Mouse (Mus musculus) erythroid progenitor cell, adult 5-6 weeks (primary cell): Measurements from ENCODE around the gene Vps13d. TPM values are rescaled to one million over a fixed set of nuclear protein-coding genes. Genes with fewer than 3 reads are reported as not detected.

Experiments used
- ATAC-seq: replicated peaks from 2 replicates; pipeline ENCODE4 v1.8.0; 2016; ENCODE audit warnings: moderate number of reproducible peaks, mild to moderate bottlenecking, moderate TSS enrichment, inconsistent platforms; ENCODE audit not compliant: poor library complexity, low FRiP score, severe bottlenecking
- total RNA-seq, 2 experiments: library from RNA; stranded (forward) in 1 of 2; stranded (reverse) in 1 of 2; fragments of 150-400 nt in 1 of 2; fragments of 186-747, 209-891 nt in 1 of 2; gene quantifications; 2 replicates each; pipeline versions ENCODE4 v1.2.3 to v1.2.4; 2015 to 2017; ENCODE audit warnings: low replicate concordance in 2 of 2

Gene Vps13d
- total RNA-seq, 2 experiments from 2014 or later: 54.5 to 66.2 TPM

- no peak for ATAC-seq
Measured at GRCm38 (mm10) chr4:145046032-145046401, 148.8 kb downstream of the Vps13d start.

- ATAC-seq: no peak
Measured at GRCm38 (mm10) chr4:145045312-145046031, 149.3 kb downstream of the Vps13d start.

GRCm38 (mm10) chr4:145041223-145041870, 153.5 kb downstream of the Vps13d start:
- peak; percentile 63 for ATAC-seq

- ATAC-seq: no peak
Measured at GRCm38 (mm10) chr4:145037631-145038416, 157.0 kb downstream of the Vps13d start.

- ATAC-seq: no peak
Measured at GRCm38 (mm10) chr4:145037006-145037405, 157.8 kb downstream of the Vps13d start.

GRCm38 (mm10) chr4:145035450-145035849, 159.4 kb downstream of the Vps13d start:
- peak; percentile 33; the same call in 1 of the 2 replicates for ATAC-seq

GRCm38 (mm10) chr4:145034506-145035243, 160.1 kb downstream of the Vps13d start:
- ATAC-seq: peak; percentile 90

- ATAC-seq: peak; percentile 21; the same call in 1 of the 2 replicates
Measured at GRCm38 (mm10) chr4:145033392-145033791, 161.4 kb downstream of the Vps13d start.

GRCm38 (mm10) chr4:145032637-145033036, 162.2 kb downstream of the Vps13d start:
- no peak for ATAC-seq

- ATAC-seq: no peak
Measured at GRCm38 (mm10) chr4:145031510-145031909, 163.3 kb downstream of the Vps13d start.

- peak; percentile 53 for ATAC-seq
Measured at GRCm38 (mm10) chr4:145026449-145026851, 168.4 kb downstream of the Vps13d start.

GRCm38 (mm10) chr4:145025409-145025762, 169.4 kb downstream of the Vps13d start:
- ATAC-seq: 0 out of 2 replicates have a peak, but pooled peaks have one; percentile 13

GRCm38 (mm10) chr4:145024694-145025408, 170.0 kb downstream of the Vps13d start:
- ATAC-seq: peak; percentile 18; the same call in 1 of the 2 replicates

GRCm38 (mm10) chr4:145023911-145024310, 170.9 kb downstream of the Vps13d start:
- ATAC-seq: no peak

GRCm38 (mm10) chr4:145022815-145023214, 172.0 kb downstream of the Vps13d start:
- ATAC-seq: no peak

GRCm38 (mm10) chr4:145022211-145022610, 172.6 kb downstream of the Vps13d start:
- ATAC-seq: no peak

- no peak for ATAC-seq
Measured at GRCm38 (mm10) chr4:145020383-145020782, 174.4 kb downstream of the Vps13d start.

GRCm38 (mm10) chr4:145019121-145019714, 175.6 kb downstream of the Vps13d start:
- no peak for ATAC-seq

GRCm38 (mm10) chr4:145017745-145018144, 177.1 kb downstream of the Vps13d start:
- ATAC-seq: no peak
